Mouse (Mus musculus) CH12.LX (cell line): ENCODE measurements around the gene Traip. TPM values are rescaled to one million over a fixed set of nuclear protein-coding genes. Genes with fewer than 3 reads are reported as not detected.

Experiments
- DNase-seq: peaks from one replicate; pipeline ENCODE4 v3.0.0-alpha.2; 2013; ENCODE audit errors: extremely low read depth
- H3K27ac ChIP-seq: 2 replicates; pipeline ENCODE4 v1.5.1; 2012; ENCODE audit warnings: low read depth, mild to moderate bottlenecking, control low read depth, moderate library complexity; ENCODE audit not compliant: insufficient read depth
- H3K27me3 ChIP-seq: replicated peaks from 2 replicates; pipeline ENCODE3; 2012; ENCODE audit warnings: inconsistent platforms
- H3K36me3 ChIP-seq, 2 experiments: replicated peaks in 1 of 2; 2 replicates each; pipeline versions ENCODE3 to v1.6.1; 2012; ENCODE audit warnings: inconsistent platforms in 1 of 2, low read length in 1 of 2, mild to moderate bottlenecking in 1 of 2, mixed read lengths in 1 of 2, moderate library complexity in 1 of 2; ENCODE audit not compliant: control insufficient read depth in 1 of 2, insufficient read depth in 1 of 2
- H3K4me1 ChIP-seq, 2 experiments: 2 replicates each; pipeline ENCODE4 v1.6.1; 2012; ENCODE audit warnings: inconsistent platforms in 1 of 2, moderate library complexity in 1 of 2; ENCODE audit not compliant: insufficient read depth in 2 of 2, control insufficient read depth in 1 of 2
- H3K4me2 ChIP-seq: 2 replicates; pipeline ENCODE4 v1.6.1; 2012; ENCODE audit warnings: low read depth, mild to moderate bottlenecking, control low read depth; ENCODE audit not compliant: poor library complexity, insufficient read depth, severe bottlenecking
- H3K4me3 ChIP-seq, 3 experiments: fragments of 150-350 bp in 1 of 3; sonication (generic) in 1 of 3; replicated peaks in 1 of 3; 2 replicates each; pipeline versions ENCODE3 to v1.5.1; 2011 to 2012; ENCODE audit warnings: low read depth in 2 of 3, low read length in 2 of 3, mild to moderate bottlenecking in 2 of 3, moderate library complexity in 2 of 3, control low read depth in 1 of 3, improper control_type of control experiment in 1 of 3, inconsistent platforms in 1 of 3, mixed read lengths in 1 of 3; ENCODE audit not compliant: poor library complexity in 1 of 3
- H3K79me2 ChIP-seq: replicated peaks from 2 replicates; pipeline ENCODE4 v1.6.1; 2012; ENCODE audit warnings: mild to moderate bottlenecking, moderate library complexity; ENCODE audit not compliant: control insufficient read depth, poor library complexity, insufficient read depth, severe bottlenecking; ENCODE audit errors: extremely low read depth
- H3K9ac ChIP-seq: 2 replicates; pipeline ENCODE4 v1.6.1; 2012; ENCODE audit warnings: low read depth, mild to moderate bottlenecking, control low read depth, moderate library complexity; ENCODE audit not compliant: insufficient read depth
- H3K9me3 ChIP-seq: replicated peaks from 2 replicates; pipeline ENCODE3; 2012; ENCODE audit warnings: low read length, inconsistent platforms, mixed read lengths
- BHLHE40 ChIP-seq: IDR thresholded peaks from 2 replicates; pipeline ENCODE4 v1.6.1; 2011; ENCODE audit warnings: mild to moderate bottlenecking, low read depth, low read length, improper control_type of control experiment
- ELF1 ChIP-seq: IDR thresholded peaks from 2 replicates; pipeline ENCODE4 v1.6.1; 2014; ENCODE audit warnings: low read depth, mild to moderate bottlenecking, inconsistent platforms, low read length, improper control_type of control experiment
- EP300 ChIP-seq: IDR thresholded peaks from 2 replicates; pipeline ENCODE4 v1.6.1; 2011; ENCODE audit warnings: low read length, improper control_type of control experiment
- ETS1 ChIP-seq: conservative IDR thresholded peaks from 2 replicates; pipeline ENCODE4 v1.6.1; 2012; ENCODE audit warnings: low read depth, mild to moderate bottlenecking, inconsistent platforms, low read length, improper control_type of control experiment, moderate library complexity
- HCFC1 ChIP-seq: IDR thresholded peaks from 2 replicates; pipeline ENCODE4 v1.6.1; 2012; ENCODE audit warnings: low read depth, mild to moderate bottlenecking, inconsistent platforms, low read length, improper control_type of control experiment
- JUND ChIP-seq: conservative IDR thresholded peaks from 2 replicates; pipeline ENCODE4 v1.6.1; 2011; ENCODE audit warnings: low read depth, low read length, improper control_type of control experiment
- KAT2A ChIP-seq: IDR thresholded peaks from 2 replicates; pipeline ENCODE4 v1.6.1; 2012; ENCODE audit warnings: low read length, improper control_type of control experiment, inconsistent platforms; ENCODE audit not compliant: insufficient replicate concordance
- MAZ ChIP-seq: IDR thresholded peaks from 2 replicates; pipeline ENCODE4 v1.6.1; 2012; ENCODE audit warnings: low read depth, mild to moderate bottlenecking, inconsistent platforms, low read length, improper control_type of control experiment, moderate library complexity
- MXI1 ChIP-seq: IDR thresholded peaks from 2 replicates; pipeline ENCODE4 v1.6.1; 2011; ENCODE audit warnings: mild to moderate bottlenecking, low read depth, low read length, improper control_type of control experiment
- MYC ChIP-seq: IDR thresholded peaks from 2 replicates; pipeline ENCODE4 v1.6.1; 2011; ENCODE audit warnings: low read depth, mild to moderate bottlenecking, improper control_type of control experiment, low read length
- NRF1 ChIP-seq: IDR thresholded peaks from 2 replicates; pipeline ENCODE4 v1.6.1; 2014; ENCODE audit warnings: low read depth, mild to moderate bottlenecking, inconsistent platforms, low read length, improper control_type of control experiment, moderate library complexity
- PAX5 ChIP-seq: IDR thresholded peaks from 2 replicates; pipeline ENCODE4 v1.6.1; 2012; ENCODE audit warnings: low read length, inconsistent platforms, mixed read lengths
- POLR2AphosphoS2 ChIP-seq: IDR thresholded peaks from 2 replicates; pipeline ENCODE4 v1.6.1; 2011; ENCODE audit warnings: low read depth, low read length, improper control_type of control experiment
- RAD21 ChIP-seq: IDR thresholded peaks from 2 replicates; pipeline ENCODE4 v1.6.1; 2011; ENCODE audit warnings: low read depth, mild to moderate bottlenecking, low read length, improper control_type of control experiment, moderate library complexity
- RCOR1 ChIP-seq: conservative IDR thresholded peaks from 2 replicates; pipeline ENCODE4 v1.6.1; 2012; ENCODE audit warnings: low read depth, mild to moderate bottlenecking, inconsistent platforms, low read length, improper control_type of control experiment
- SMC3 ChIP-seq: IDR thresholded peaks from 2 replicates; pipeline ENCODE4 v1.6.1; 2011; ENCODE audit warnings: low read depth, low read length, improper control_type of control experiment
- TCF12 ChIP-seq: IDR thresholded peaks from 2 replicates; pipeline ENCODE4 v1.6.1; 2014; ENCODE audit warnings: low read depth, mild to moderate bottlenecking, inconsistent platforms, low read length, improper control_type of control experiment
- USF1 ChIP-seq: IDR thresholded peaks from 2 replicates; pipeline ENCODE4 v1.6.1; 2014; ENCODE audit warnings: low read depth, mild to moderate bottlenecking, inconsistent platforms, low read length, improper control_type of control experiment
- ZC3H11A ChIP-seq: IDR thresholded peaks from 2 replicates; pipeline ENCODE4 v1.6.1; 2012; ENCODE audit warnings: low read depth, mild to moderate bottlenecking, inconsistent platforms, low read length, improper control_type of control experiment
- ZKSCAN1 ChIP-seq: IDR thresholded peaks from 2 replicates; pipeline ENCODE4 v1.6.1; 2012; ENCODE audit warnings: low read depth, inconsistent platforms, low read length, improper control_type of control experiment, borderline replicate concordance
- ZMIZ1 ChIP-seq: IDR thresholded peaks from 2 replicates; pipeline ENCODE4 v1.6.1; 2012; ENCODE audit warnings: low read depth, mild to moderate bottlenecking, inconsistent platforms, low read length, improper control_type of control experiment
- ZNF384 ChIP-seq: IDR thresholded peaks from 2 replicates; pipeline ENCODE4 v1.6.1; 2012; ENCODE audit warnings: low read depth, low read length, improper control_type of control experiment, inconsistent platforms
- dilution Hi-C: fragments of 300-500 bp; cut with MboI; formaldehyde crosslinking; loops from 2 replicates; pipeline ENCODE4 v1.14.3; 2020; ENCODE audit warnings: low sequenced_read_pairs; ENCODE audit not compliant: extremely low pct_unique_long_range_greater_than_20kb, extremely low pct_ligation_motif_present
- in situ Hi-C: fragments of 300-500 bp; cut with MboI; formaldehyde crosslinking; loops from 3 replicates; pipeline ENCODE4 v1.14.3; 2019; ENCODE audit warnings: low sequenced_read_pairs, low pct_ligation_motif_present, low pct_unique_long_range_greater_than_20kb, mixed read lengths
- polyA plus RNA-seq: library from polyadenylated mRNA; unstranded; fragments of >175 nt; gene quantifications from 2 replicates; pipeline ENCODE4 v1.2.1, GENCODE M21; 2012; ENCODE audit warnings: low read depth; ENCODE audit not compliant: insufficient read length
- total RNA-seq, 2 experiments: library from RNA; depleted of rRNA; stranded (reverse); fragments of 300-350 nt in 1 of 2; fragments of >200 nt in 1 of 2; gene quantifications; 2 replicates each; pipeline ENCODE4 v1.2.3; 2012 to 2014

The Traip gene
- total and polyA plus RNA-seq, 3 experiments = 21.6 to 33.0 (median 25.6) TPM

GRCm38 (mm10) chr9:107934146-107934545 is 15.8 kb upstream of the Traip start:
- no peak overlapping the region for H3K9ac ChIP-seq
- H3K4me3 ChIP-seq = no peak overlapping the region
- no peaks in the 10 kb centered on the region for H3K4me1 ChIP-seq
- H3K4me2 ChIP-seq = no peak overlapping the region
- DNase-seq = no peak
- H3K79me2 ChIP-seq = no peaks in the 10 kb centered on the region
- dilution Hi-C loops (no loop called here), in situ Hi-C loops (no loop called here)
- TF ChIP-seq MAZ (no peak), BHLHE40 (peak; percentile 43)
- H3K9me3 ChIP-seq = no peaks in the 10 kb centered on the region
- H3K36me3 ChIP-seq = no peaks in the 10 kb centered on the region
- no peak overlapping the region for H3K27ac ChIP-seq
- H3K27me3 ChIP-seq = peaks cover 97% of the 10 kb centered on the region

GRCm38 (mm10) chr9:107935374-107935773 is 14.6 kb upstream of the Traip start, which contains the start of gene Camkv:
Camkv (plus strand) TSS chr9:107935674.
- in situ Hi-C loops = no loop called here
- peaks cover 6 to 9% of the 10 kb centered on the region in 2 experiments for H3K4me1 ChIP-seq
- no peak for DNase-seq
- no peak within 1 kb of the TSS for H3K9ac ChIP-seq
- dilution Hi-C loops = no loop called here
- TF ChIP-seq KAT2A (no peak), ELF1 (no peak), ETS1 (no peak), NRF1 (no peak), ZC3H11A (no peak), SMC3 (no peak), ZKSCAN1 (no peak)
- TF ChIP-seq, all 38 proteins: peak for 0
- no peaks in the 10 kb centered on the region for H3K36me3 ChIP-seq
- peaks cover 97% of the 10 kb centered on the region for H3K27me3 ChIP-seq
- H3K9me3 ChIP-seq = no peaks in the 10 kb centered on the region
- no peak within 1 kb of the TSS for H3K27ac ChIP-seq
- no peaks in the 10 kb centered on the region for H3K79me2 ChIP-seq
- no peak within 1 kb of the TSS for H3K4me3 ChIP-seq
- H3K4me2 ChIP-seq = peak within 1 kb of the TSS; percentile 47

- no peak overlapping the region for H3K9ac ChIP-seq
- peak overlapping the region; percentile 47 for H3K4me2 ChIP-seq
- no peaks in the 10 kb centered on the region for H3K36me3 ChIP-seq
- dilution Hi-C loops = no loop called here
- in situ Hi-C loops = no loop called here
- TF ChIP-seq MYC = no peak
- no peak for TF ChIP-seq RAD21
- no peak for TF ChIP-seq PAX5
- TF ChIP-seq ZMIZ1 = no peak
- no peak for TF ChIP-seq MXI1
- no peak for TF ChIP-seq RCOR1
- TF ChIP-seq SMC3 = no peak
- no peak for TF ChIP-seq POLR2AphosphoS2
- TF ChIP-seq TCF12 = no peak
- no peak for TF ChIP-seq EP300
- TF ChIP-seq ZNF384 = no peak
- TF ChIP-seq USF1 = no peak
- no peak for TF ChIP-seq ZC3H11A
- TF ChIP-seq BHLHE40 = no peak
- no peak for TF ChIP-seq JUND
- no peak for TF ChIP-seq HCFC1
- no peak for DNase-seq
- H3K9me3 ChIP-seq = no peaks in the 10 kb centered on the region
- no peak overlapping the region for H3K4me3 ChIP-seq
- H3K27me3 ChIP-seq = peaks cover 97% of the 10 kb centered on the region
- H3K79me2 ChIP-seq = no peaks in the 10 kb centered on the region
- peaks cover 6 to 14% of the 10 kb centered on the region in 2 experiments for H3K4me1 ChIP-seq
- H3K27ac ChIP-seq = no peak overlapping the region
Observed at GRCm38 (mm10) chr9:107935790-107936214, 14.1 kb upstream of the Traip start.
